Mouse (Mus musculus): Measurements from ENCODE around the gene Thbs3.

The Thbs3 gene

DNA sequence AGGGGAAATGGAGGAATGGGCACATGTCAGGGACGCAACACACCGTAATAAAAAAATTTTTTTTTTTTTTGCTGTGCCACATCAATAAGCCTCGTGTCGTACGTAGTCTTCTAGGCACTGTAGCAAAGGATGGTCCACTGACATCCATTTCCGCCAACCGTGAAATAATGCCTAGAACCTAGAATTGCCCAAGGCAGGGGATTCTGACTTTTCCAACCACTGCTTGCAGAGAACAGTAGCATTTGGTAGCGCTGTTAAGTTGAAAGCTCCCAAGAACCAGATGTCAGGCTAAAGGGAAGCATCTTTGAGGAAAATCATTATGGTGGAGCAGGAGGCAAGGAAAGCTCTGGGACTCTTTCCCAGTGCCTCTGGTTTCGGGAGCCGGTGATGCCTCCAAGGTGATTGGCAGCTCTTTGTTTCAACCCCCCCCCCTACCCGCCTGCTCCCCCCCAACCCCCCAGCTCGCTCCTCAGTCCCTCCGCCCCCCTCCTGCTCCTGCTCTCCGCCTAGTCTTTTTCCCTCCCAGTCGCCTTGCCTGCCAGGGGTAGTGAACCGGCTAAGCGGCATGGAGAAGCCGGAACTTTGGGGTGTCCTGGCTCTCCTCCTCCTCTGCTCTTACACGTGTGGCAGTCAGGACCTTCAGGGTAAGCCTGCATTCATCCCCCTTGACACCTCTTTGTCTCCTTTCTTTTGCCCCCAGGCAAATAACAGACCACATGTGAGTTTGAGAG is at the start of gene Thbs3:
Thbs3 (plus strand) TSS at position 500 of the 731 bp plus-strand sequence.
- DNase-seq (ENCODE audit: low spot score in 2 of 2): no peak

GRCm38 (mm10) chr3:89165268-89165870 is 49.6 kb upstream of the Thbs3 start:
- DNase-seq (ENCODE audit: low spot score in 2 of 2): no peak

DNA sequence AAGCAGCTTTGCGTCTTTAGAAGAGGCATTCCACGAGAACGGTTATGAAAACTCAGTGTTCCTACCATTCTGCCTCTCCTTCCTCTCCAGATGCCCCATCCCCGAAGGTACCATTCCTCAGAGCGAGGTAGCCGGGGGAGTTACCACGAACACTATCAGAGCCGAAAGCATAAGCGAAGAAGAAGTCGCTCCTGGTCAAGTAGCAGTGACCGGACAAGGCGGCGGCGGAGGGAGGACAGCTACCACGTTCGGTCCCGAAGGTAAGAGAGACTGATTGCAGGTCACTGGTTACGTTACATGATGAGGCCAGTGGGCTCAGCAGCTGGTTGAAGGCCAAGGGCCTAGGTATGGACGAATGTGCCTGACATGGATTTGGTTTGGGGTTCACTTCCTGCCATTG is 48.0 kb upstream of the Thbs3 start:
- DNase-seq (ENCODE audit: low spot score in 2 of 2): no peak

- no peak for DNase-seq (ENCODE audit: low spot score in 2 of 2)
These were observed 40.1 kb upstream of the Thbs3 start for GRCm38 (mm10) chr3:89174844-89175243.

DNA sequence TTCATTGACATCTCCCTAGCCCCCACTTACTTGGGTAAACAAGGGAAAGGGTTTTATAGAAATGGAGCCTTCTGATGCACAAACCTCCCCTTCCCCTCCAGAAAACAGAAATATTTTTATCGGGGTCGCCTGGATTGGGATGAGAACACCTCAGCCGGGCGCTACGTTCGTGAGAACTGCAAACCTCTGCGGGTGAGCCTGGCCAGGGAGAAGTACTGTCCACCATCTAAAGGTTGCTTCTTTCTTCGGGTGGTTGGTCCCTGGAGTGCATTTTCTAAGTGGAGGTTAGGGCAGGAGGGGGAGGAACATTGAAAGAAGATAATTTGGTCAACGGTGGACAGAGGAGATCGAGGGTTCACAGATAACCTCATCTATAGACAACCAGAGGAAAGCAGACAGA is 39.4 kb upstream of the Thbs3 start:
- no peak for DNase-seq (ENCODE audit: low spot score in 2 of 2)

DNA sequence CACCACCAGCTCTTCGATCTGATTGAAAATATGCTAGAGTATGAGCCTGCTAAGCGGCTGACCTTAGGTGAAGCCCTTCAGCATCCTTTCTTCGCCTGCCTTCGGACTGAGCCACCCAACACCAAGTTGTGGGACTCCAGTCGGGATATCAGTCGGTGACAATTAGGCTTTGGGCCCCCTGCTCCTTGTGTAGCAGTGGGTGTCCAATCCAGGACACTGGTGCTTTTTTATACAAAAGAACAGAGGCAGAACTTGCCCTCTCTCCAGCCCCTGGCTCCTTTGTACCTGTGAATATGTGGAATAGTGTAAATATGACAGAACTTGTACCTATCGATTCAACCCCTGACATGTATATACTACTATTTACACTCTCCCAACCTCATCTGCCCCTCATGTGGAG is 38.6 kb upstream of the Thbs3 start:
- no peak for DNase-seq (ENCODE audit: low spot score in 2 of 2)

DNA sequence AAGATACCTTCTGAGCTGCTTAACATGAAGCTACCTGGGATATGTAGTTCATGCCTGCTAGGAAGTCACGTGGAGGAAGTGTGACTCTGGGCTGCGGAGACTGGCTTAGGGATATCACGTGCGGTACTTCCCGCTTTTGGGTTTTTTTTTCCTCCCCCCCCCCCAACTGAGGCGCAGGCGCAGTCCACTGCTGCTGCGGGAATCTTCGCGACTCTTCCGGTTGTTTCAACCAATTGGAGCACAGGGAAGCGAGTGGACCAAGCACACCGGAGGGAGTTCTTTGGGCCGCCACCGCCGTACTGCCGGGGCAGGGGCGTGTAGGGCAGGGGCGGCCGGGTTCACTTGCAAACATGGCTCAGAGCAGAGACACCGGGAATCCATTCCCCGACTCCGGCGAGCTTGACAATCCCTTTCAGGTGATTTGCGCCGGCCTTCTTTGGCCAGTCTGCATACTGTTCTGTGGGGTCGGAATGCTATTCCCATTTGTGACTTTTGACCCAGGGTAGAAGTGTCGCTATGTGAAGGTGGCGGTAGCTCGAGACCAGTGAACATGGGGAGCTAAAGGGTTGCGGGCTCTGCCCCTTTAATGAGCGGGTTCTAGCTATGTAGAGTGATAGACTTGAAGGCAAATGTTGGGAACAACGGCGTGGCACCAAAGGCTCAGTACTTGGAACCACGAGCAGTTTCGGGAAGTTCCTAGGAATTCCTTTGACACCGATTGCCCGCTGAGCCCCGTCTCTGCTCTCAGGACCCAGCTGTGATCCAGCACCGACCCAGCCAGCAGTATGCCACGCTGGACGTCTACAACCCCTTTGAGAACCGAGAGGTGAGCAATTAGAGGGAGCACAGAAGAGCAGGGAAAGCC is 37.5 kb upstream of the Thbs3 start, which contains the start of gene Scamp3:
Scamp3 (plus strand) TSS at position 232 of the 865 bp plus-strand sequence.
- DNase-seq (ENCODE audit: low spot score in 2 of 2): peak; percentile 90

- no peak for DNase-seq (ENCODE audit: low spot score in 2 of 2)
These were observed 36.9 kb upstream of the Thbs3 start for GRCm38 (mm10) chr3:89178107-89178385.

GRCm38 (mm10) chr3:89179056-89179455 is 35.9 kb upstream of the Thbs3 start:
- no peak for DNase-seq (ENCODE audit: low spot score in 2 of 2)

- DNase-seq (ENCODE audit: low spot score in 2 of 2): no peak
These were observed 33.1 kb upstream of the Thbs3 start for GRCm38 (mm10) chr3:89181749-89182500.

GRCm38 (mm10) chr3:89182531-89183057 is 32.4 kb upstream of the Thbs3 start:
- no peak for DNase-seq (ENCODE audit: low spot score in 2 of 2)

DNA sequence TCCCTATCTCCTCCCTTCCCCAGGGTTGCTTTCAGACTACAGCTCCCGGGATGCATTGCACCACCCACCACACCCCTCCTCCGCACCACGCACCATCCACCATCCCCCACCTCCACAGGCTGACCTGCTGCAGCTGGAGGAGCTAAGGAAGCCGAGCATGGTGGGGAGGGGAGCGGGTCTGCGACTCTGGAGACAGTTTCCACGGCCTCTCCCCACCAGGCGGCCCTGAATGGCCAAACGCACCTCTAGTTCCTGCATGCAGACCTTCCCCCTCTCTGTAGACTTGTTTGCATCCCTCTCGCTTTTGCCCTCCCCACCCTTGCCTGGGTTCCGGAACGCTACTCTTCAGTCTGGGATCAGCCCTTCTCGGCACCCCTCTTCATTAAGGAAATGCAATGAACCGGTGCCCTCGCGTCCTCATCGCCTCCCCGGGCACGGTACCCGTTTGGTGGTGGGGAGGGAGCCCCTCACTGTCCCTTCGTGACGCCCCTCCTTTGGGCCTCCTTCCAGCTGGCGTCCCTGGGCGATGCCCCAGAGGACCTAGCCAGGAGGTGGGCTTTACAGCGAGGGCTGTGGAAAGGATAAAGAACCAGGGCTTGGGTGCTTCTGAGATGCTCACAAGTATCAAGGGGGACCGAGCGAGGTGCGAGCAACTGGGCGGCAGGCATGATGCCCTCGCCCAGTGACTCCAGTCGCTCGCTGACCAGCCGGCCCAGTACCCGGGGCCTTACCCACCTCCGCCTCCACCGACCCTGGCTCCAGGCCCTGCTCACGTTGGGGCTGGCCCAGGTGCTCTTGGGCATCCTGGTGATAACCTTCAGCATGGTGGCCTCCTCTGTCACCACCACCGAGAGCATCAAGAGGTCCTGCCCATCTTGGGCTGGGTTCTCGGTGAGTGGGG is 31.7 kb upstream of the Thbs3 start, which contains the start of gene Fam189b:
Fam189b (plus strand) TSS at position 86 of the 901 bp plus-strand sequence.
- DNase-seq (ENCODE audit: low spot score in 2 of 2): peak; percentile 85 to 94

GRCm38 (mm10) chr3:89183959-89184315 is 31.0 kb upstream of the Thbs3 start:
- no peak for DNase-seq (ENCODE audit: low spot score in 2 of 2)

DNA sequence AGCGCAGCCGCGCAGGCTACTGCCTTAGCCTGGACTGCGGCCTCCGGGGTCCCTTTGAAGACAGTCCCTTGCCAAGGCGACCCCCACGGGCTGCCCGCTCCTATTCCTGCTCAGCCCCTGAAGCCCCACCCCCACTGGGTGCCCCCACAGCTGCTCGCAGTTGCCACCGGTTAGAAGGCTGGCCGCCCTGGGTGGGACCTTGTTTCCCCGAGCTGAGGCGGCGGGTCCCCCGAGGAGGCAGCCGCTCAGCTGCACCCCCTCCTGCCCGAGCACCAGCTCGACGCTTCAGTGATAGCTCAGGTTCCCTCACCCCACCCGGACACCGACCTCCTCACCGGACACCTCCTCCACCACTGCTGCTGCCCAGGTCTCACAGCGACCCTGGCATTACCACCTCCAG is 27.8 kb upstream of the Thbs3 start:
- no peak for DNase-seq (ENCODE audit: low spot score in 2 of 2)

DNA sequence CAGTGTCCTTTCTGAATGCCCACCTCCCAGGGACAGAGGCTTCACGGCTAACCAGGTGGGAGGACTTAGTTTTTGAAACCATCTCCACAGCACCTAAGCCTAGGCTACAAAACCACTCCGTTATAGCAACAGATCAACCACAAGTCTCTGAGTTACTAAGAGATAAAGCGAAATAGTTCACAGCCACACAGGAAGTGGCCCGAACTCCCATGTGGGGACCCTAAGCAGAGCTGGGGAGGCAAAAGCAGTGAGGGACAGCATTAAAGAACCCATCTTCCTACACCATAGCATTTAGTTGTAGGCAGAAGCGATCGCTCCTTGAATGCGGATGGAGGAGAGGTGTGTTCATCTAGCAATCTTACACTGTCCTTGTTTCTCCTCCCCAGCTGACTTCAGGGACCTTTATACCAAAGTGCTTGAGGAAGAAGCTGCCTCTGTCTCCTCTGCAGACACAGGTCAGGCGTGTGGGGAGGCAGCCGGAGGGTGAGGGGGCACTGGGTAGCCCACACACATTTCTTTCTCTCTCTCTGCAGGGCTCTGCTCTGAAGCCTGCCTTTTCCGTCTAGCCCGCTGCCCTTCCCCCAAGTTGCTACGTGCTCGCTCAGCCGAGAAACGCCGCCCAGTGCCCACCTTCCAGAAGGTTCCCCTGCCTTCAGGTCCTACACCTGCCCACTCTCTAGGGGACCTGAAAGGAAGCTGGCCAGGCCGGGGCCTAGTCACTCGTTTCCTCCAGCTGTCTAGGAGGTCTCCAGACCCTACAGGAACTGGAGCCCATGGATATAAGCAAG is 27.1 kb upstream of the Thbs3 start:
- DNase-seq (ENCODE audit: low spot score in 2 of 2): no peak

DNA sequence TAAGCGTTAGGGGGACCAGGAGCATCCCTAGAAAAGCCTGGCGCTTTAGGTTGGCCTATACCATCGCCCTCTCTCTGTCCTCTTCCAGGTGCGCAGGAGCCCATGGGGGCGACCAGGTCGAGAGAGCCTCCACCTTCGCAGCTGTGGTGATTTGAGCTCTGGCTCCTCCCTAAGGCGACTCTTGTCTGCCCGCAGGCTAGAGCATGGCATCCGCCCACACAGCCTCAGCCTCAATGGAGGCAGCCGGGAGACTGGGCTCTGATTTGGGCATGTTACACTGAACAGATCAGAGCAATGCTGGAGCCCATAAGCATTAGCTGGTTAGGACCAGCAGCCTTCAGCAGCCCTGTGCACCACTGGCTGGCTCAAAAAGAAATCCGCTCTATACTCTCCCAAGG is 26.5 kb upstream of the Thbs3 start:
- DNase-seq (ENCODE audit: low spot score in 2 of 2): no peak

- no peak for DNase-seq (ENCODE audit: low spot score in 2 of 2)
These were observed 24.5 kb upstream of the Thbs3 start for GRCm38 (mm10) chr3:89190436-89190835.

- DNase-seq (ENCODE audit: low spot score in 2 of 2): no peak
These were observed 21.6 kb upstream of the Thbs3 start for GRCm38 (mm10) chr3:89193351-89193750.

DNA sequence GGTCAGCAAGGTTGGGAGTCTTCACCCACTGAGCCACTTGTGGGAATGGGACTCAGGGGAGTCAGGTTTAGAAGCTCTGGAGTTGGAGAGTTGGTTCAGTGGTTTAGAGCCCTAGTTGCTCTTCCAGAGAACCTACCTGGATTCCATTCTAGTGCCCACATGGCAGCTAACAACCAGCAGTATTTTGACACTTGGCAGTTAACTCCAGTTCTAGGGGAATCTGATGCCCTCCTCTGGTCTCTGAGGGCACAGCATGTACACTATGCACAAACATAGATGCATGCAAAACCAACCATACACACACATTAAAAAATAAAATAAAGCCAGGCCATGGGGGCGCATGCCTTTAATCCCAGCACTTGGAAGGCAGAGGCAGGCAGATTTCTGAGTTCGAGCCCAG is 21.1 kb upstream of the Thbs3 start:
- no peak for DNase-seq (ENCODE audit: low spot score in 2 of 2)
